Mouse (Mus musculus): ENCODE data around the gene Cbx2. TPM values are rescaled to one million over a fixed set of nuclear protein-coding genes. Genes with fewer than 3 reads are reported as not detected.
A peak's percentile ranks its signal among the peaks of the same experiment; 100 is the strongest.

Cbx2 gene
- polyA plus RNA-seq, 1 experiment: 14.8 TPM

DNA sequence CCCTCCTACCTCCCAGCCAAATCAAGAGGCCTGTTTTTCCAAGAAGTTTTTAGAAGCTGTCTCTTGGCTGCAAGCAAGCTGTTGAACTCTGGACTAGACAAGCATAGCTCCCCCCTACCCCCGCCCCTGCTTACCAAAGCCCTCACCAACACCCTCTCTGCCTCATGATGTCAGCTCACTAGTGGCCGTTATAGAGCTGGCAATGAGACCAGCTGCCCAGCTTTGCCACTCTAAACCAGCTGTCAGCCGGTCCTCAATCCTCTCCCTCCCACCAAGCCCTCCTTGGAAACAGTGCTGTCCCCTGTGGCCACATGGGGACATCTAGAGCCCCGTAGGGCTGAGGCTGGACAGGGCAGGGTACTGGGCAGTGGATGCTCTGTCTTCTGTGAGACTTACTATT, 27.3 kb upstream of the Cbx2 start:
- Histone ChIP-seq H3ac (ENCODE audit: control insufficient read depth, insufficient read length, low read depth) (no peak overlapping the region), H3K36me3 (ENCODE audit: control insufficient read depth, insufficient read depth) (no peaks in the 10 kb centered on the region), H3K79me3 (ENCODE audit: low read depth) (no peaks in the 10 kb centered on the region), H3K79me2 (ENCODE audit: control insufficient read depth, insufficient read depth) (no peaks in the 10 kb centered on the region), H3K4me3 (ENCODE audit: insufficient read depth, poor library complexity, severe bottlenecking) (no peak overlapping the region), H3K27me3 (ENCODE audit: control insufficient read depth, insufficient read depth, insufficient read length) (peaks cover 33% of the 10 kb centered on the region)
- TF ChIP-seq MAX (IDR thresholded peaks at IDR 0.05) (no peak), CEBPB (IDR thresholded peaks at IDR 0.05; ENCODE audit: low read depth) (no peak), MYOD1 (IDR thresholded peaks at IDR 0.05; ENCODE audit: control insufficient read depth, insufficient read length, low read depth) (no peak), FOSL1 (IDR thresholded peaks at IDR 0.05; ENCODE audit: insufficient read depth, low read length, poor library complexity, severe bottlenecking) (no peak), USF1 (IDR thresholded peaks at IDR 0.05; ENCODE audit: low read depth) (no peak), MYOG (IDR thresholded peaks at IDR 0.05; ENCODE audit: control insufficient read depth, extremely low read depth, insufficient read length) (no peak), CTCF (IDR thresholded peaks at IDR 0.05; ENCODE audit: control insufficient read depth, insufficient read depth, insufficient read length) (no peak)

DNA sequence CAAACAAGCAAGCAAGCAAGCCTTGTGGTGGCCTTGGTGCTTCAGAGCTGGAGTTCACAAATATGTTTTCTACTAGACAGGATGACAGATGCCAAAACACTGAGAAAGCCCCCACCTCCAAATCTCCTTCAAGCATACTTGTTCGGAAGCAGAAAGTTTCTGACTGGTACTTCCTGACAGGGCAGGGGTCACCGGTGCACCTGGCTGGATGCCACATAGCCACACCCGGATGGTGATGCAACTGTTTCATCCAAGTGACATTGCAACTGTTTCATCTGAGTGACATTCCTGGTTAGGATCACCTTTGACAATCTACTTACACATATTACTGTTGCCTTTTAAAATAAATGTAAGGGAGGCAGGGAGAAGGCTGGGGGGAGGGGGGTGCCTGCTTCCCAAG, 25.6 kb upstream of the Cbx2 start:
- Histone ChIP-seq H3K27me3 (ENCODE audit: control insufficient read depth, insufficient read depth, insufficient read length) (peaks cover 30% of the 10 kb centered on the region), H3K36me3 (ENCODE audit: control insufficient read depth, insufficient read depth) (no peaks in the 10 kb centered on the region), H3K79me2 (ENCODE audit: control insufficient read depth, insufficient read depth) (no peaks in the 10 kb centered on the region), H3K79me3 (ENCODE audit: low read depth) (no peaks in the 10 kb centered on the region), H3ac (ENCODE audit: control insufficient read depth, insufficient read length, low read depth) (no peak overlapping the region), H3K4me3 (ENCODE audit: insufficient read depth, poor library complexity, severe bottlenecking) (no peak overlapping the region)
- no peak for TF ChIP-seq MYOG (IDR thresholded peaks at IDR 0.05; ENCODE audit: control insufficient read depth, extremely low read depth, insufficient read length)
- no peak for TF ChIP-seq CEBPB (IDR thresholded peaks at IDR 0.05; ENCODE audit: low read depth)
- TF ChIP-seq USF1 (IDR thresholded peaks at IDR 0.05; ENCODE audit: low read depth): no peak
- no peak for TF ChIP-seq FOSL1 (IDR thresholded peaks at IDR 0.05; ENCODE audit: insufficient read depth, low read length, poor library complexity, severe bottlenecking)
- TF ChIP-seq MYOD1 (IDR thresholded peaks at IDR 0.05; ENCODE audit: control insufficient read depth, insufficient read length, low read depth): no peak
- no peak for TF ChIP-seq MAX (IDR thresholded peaks at IDR 0.05)
- no peak for TF ChIP-seq CTCF (IDR thresholded peaks at IDR 0.05; ENCODE audit: control insufficient read depth, insufficient read depth, insufficient read length)

DNA sequence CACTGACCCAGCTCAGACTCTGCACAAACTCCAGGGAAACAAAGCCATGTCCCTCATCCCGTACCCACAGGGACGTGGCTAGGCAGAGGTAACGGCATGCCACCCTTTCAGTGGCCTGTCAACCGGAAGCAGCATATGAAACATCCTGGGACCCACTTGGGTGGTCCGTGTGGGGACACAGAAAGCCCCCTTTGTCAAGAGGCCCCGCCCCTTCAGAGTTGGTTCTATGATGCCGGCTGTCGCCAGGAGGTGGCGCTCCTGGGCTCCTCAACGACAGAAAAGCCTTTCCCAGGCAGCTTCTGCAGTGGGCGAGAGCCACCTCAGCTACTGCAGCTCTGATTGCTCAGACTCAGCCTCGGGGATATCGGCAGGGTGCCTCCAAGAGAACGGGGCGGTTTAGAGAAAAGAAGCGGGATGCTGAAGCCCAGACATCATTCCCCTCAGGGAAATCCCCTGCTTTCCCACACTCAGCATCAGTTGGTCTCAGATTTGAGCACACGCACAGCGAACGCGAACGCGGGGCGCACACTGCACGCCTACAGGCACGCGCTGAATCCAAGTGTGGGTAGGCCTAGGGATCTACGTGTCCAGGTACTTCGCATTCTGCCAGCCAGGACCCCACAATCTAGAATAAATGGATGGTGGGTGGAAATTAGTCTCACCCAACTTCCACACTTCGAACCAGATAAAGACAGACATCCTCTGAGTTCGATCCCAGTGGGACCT, 24.1 kb upstream of the Cbx2 start:
- TF ChIP-seq CEBPB (IDR thresholded peaks at IDR 0.05; ENCODE audit: low read depth) (no peak), MAX (IDR thresholded peaks at IDR 0.05) (no peak), CTCF (IDR thresholded peaks at IDR 0.05; ENCODE audit: control insufficient read depth, insufficient read depth, insufficient read length) (peak; percentile 69), MYOD1 (IDR thresholded peaks at IDR 0.05; ENCODE audit: control insufficient read depth, insufficient read length, low read depth) (no peak), USF1 (IDR thresholded peaks at IDR 0.05; ENCODE audit: low read depth) (no peak)
- peaks cover 32% of the 10 kb centered on the region for H3K27me3 ChIP-seq (ENCODE audit: control insufficient read depth, insufficient read depth, insufficient read length)
- no peak overlapping the region for H3K4me3 ChIP-seq (ENCODE audit: insufficient read depth, poor library complexity, severe bottlenecking)
- H3K36me3 ChIP-seq (ENCODE audit: control insufficient read depth, insufficient read depth): no peaks in the 10 kb centered on the region
- no peaks in the 10 kb centered on the region for H3K79me2 ChIP-seq (ENCODE audit: control insufficient read depth, insufficient read depth)
- no peak overlapping the region for H3ac ChIP-seq (ENCODE audit: control insufficient read depth, insufficient read length, low read depth)
- no peaks in the 10 kb centered on the region for H3K79me3 ChIP-seq (ENCODE audit: low read depth)

GRCm38 (mm10) chr11:118999361-118999804, 23.4 kb upstream of the Cbx2 start:
- Histone ChIP-seq H3K79me3 (ENCODE audit: low read depth) (no peaks in the 10 kb centered on the region), H3K4me3 (ENCODE audit: insufficient read depth, poor library complexity, severe bottlenecking) (no peak overlapping the region), H3K79me2 (ENCODE audit: control insufficient read depth, insufficient read depth) (no peaks in the 10 kb centered on the region), H3K36me3 (ENCODE audit: control insufficient read depth, insufficient read depth) (no peaks in the 10 kb centered on the region), H3K27me3 (ENCODE audit: control insufficient read depth, insufficient read depth, insufficient read length) (peaks cover 30% of the 10 kb centered on the region), H3ac (ENCODE audit: control insufficient read depth, insufficient read length, low read depth) (no peak overlapping the region)
- no peak for TF ChIP-seq CTCF (IDR thresholded peaks at IDR 0.05; ENCODE audit: control insufficient read depth, insufficient read depth, insufficient read length)
- TF ChIP-seq MYOG (IDR thresholded peaks at IDR 0.05; ENCODE audit: control insufficient read depth, extremely low read depth, insufficient read length): no peak
- TF ChIP-seq CEBPB (IDR thresholded peaks at IDR 0.05; ENCODE audit: low read depth): no peak
- no peak for TF ChIP-seq FOSL1 (IDR thresholded peaks at IDR 0.05; ENCODE audit: insufficient read depth, low read length, poor library complexity, severe bottlenecking)
- no peak for TF ChIP-seq MAX (IDR thresholded peaks at IDR 0.05)
- TF ChIP-seq MYOD1 (IDR thresholded peaks at IDR 0.05; ENCODE audit: control insufficient read depth, insufficient read length, low read depth): no peak
- TF ChIP-seq USF1 (IDR thresholded peaks at IDR 0.05; ENCODE audit: low read depth): no peak

DNA sequence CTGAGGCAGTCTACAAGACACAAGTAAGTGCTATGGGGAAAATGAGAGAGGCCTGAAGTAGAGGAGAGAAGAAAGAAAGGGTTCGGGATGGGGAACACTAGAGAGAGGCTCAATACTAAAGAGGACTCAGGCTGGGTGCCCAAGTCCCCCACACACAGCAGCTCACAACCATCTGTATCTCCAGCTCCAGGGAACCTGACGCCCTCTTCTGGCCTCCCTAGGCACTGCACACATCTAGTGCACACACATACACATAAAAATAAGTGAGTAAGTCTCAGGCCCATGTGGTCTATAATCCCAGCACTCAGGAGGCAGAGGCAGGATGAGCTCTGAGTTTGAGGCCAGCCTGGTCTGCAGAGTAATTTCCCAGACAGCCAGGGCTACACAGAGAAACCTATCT, 21.9 kb upstream of the Cbx2 start:
- no peak overlapping the region for H3K4me3 ChIP-seq (ENCODE audit: insufficient read depth, poor library complexity, severe bottlenecking)

More for the DNA sequence above, 21.9 kb upstream of the Cbx2 start:
- H3K79me2 ChIP-seq (ENCODE audit: control insufficient read depth, insufficient read depth): no peaks in the 10 kb centered on the region
- H3K36me3 ChIP-seq (ENCODE audit: control insufficient read depth, insufficient read depth): no peaks in the 10 kb centered on the region
- H3K79me3 ChIP-seq (ENCODE audit: low read depth): no peaks in the 10 kb centered on the region
- no peak for TF ChIP-seq CEBPB (IDR thresholded peaks at IDR 0.05; ENCODE audit: low read depth)
- TF ChIP-seq MYOD1 (IDR thresholded peaks at IDR 0.05; ENCODE audit: control insufficient read depth, insufficient read length, low read depth): no peak
- TF ChIP-seq CTCF (IDR thresholded peaks at IDR 0.05; ENCODE audit: control insufficient read depth, insufficient read depth, insufficient read length): no peak
- TF ChIP-seq MAX (IDR thresholded peaks at IDR 0.05): no peak
- TF ChIP-seq MYOG (IDR thresholded peaks at IDR 0.05; ENCODE audit: control insufficient read depth, extremely low read depth, insufficient read length): no peak
- TF ChIP-seq FOSL1 (IDR thresholded peaks at IDR 0.05; ENCODE audit: insufficient read depth, low read length, poor library complexity, severe bottlenecking): no peak
- no peak for TF ChIP-seq USF1 (IDR thresholded peaks at IDR 0.05; ENCODE audit: low read depth)
- H3ac ChIP-seq (ENCODE audit: control insufficient read depth, insufficient read length, low read depth): no peak overlapping the region
- peaks cover 31% of the 10 kb centered on the region for H3K27me3 ChIP-seq (ENCODE audit: control insufficient read depth, insufficient read depth, insufficient read length)
